Mouse (Mus musculus) gastrocnemius, postnatal 14 days (tissue): ENCODE results near the gene Arhgef33. TPM values are rescaled to one million over a fixed set of nuclear protein-coding genes. Genes with fewer than 3 reads are reported as not detected.
"Not testable (repeated sequence)": the region's sequence is repeated elsewhere in the genome, so short reads cannot be mapped to it uniquely, and the experiment has no call there.

Source experiments
- DNase-seq: peaks from one replicate; pipeline ENCODE4 v3.0.0; 2021; ENCODE audit warnings: mixed read lengths
- intact Hi-C: fragments of 180-260 bp; cut with DNase I; formaldehyde crosslinking; loops from one replicate; pipeline ENCODE4 v1.15.1; 2025; ENCODE audit warnings: low total_unique reads
- long read RNA-seq, 2 experiments: library from polyadenylated mRNA; stranded (forward); transcript quantifications; one replicate each; pipeline ENCODE4 v2.0.0; 2021
- total RNA-seq, 2 experiments: library from RNA; stranded (reverse); gene quantifications; 2 replicates each; pipeline ENCODE4 v1.2.3; 2021

Gene Arhgef33
- total RNA-seq, result under 1 TPM in 1 of 2 experiments, not detected in 1; 0.64 TPM
- long read RNA-seq, experiment 1, result 0 reads
- long read RNA-seq, experiment 2, partial matches to known transcripts, result 0 of 1 reads
- long read RNA-seq, experiment 2, other reads (novel, unspliced or antisense), result 0 of 1 reads

- DNase-seq, result no peak
- intact Hi-C loops, result no loop called here
These were observed at the start of gene Arhgef33 for GRCm38 (mm10) chr17:80307251-80307650. TSS of gene Arhgef33 (plus strand) at chr17:80307407.

GRCm38 (mm10) chr17:80267065-80267464 is 40.1 kb upstream of the Arhgef33 start:
- no peak for DNase-seq
- intact Hi-C loops, result no loop called here

DNA sequence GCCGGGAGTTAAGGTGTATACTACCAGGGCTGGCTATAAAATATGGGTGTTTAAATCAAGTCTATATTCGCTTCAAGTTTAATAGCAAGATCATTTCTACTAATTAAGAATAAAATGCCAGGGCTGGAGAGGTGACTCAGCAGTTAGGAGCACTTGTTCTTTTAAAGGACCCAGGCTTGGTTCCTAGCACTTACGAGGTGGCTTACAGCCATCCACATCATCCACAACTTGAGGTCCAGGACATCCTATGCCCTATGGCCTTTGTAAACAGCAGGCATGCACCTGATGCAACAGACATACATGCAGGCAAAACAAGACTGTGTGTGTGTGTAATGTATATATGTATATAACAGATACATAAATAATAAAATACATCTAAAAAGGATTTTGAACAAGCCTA is 39.1 kb upstream of the Arhgef33 start:
- intact Hi-C loops, result no loop called here
- no peak for DNase-seq

DNA sequence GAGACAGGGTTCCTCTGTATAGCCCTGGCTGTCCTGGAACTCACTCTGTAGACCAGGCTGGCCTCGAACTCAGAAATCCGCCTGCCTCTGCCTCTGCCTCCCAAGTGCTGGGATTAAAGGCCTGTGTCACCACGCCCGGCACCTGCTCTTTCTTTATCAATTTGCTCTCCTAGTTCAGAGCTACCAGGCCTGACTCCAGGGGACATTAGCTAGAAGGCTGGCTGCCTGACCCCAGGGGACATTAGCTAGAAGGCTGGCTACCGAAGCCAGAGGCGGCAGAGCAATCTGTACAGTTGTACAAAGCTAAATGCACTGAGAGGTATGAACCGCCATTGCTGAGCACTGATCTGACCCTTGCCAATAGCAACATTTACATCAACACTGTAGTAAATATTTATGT is 36.6 kb upstream of the Arhgef33 start:
- intact Hi-C loops, DNase-seq: not testable (repeated sequence)

DNA sequence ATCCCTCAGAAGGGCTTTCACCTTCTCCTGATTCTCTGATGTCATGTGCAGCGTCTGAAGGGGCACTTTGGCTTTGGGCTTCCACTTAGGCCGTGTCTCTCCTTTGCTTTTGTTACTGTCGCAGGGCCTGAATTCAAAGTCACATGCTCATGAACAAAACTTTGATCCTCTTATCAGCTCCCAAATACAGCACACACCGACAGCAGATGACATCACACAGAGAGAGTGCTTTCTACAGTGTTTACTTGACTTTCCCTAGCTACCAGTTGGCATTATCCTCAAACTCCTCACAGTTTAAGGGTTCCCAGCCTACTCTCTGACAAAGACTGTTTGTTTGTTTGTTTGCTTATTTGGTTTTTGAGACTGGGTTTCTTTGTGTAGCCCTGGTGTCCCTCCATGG is 29.0 kb upstream of the Arhgef33 start:
- no peak for DNase-seq
- intact Hi-C loops, result no loop called here

DNA sequence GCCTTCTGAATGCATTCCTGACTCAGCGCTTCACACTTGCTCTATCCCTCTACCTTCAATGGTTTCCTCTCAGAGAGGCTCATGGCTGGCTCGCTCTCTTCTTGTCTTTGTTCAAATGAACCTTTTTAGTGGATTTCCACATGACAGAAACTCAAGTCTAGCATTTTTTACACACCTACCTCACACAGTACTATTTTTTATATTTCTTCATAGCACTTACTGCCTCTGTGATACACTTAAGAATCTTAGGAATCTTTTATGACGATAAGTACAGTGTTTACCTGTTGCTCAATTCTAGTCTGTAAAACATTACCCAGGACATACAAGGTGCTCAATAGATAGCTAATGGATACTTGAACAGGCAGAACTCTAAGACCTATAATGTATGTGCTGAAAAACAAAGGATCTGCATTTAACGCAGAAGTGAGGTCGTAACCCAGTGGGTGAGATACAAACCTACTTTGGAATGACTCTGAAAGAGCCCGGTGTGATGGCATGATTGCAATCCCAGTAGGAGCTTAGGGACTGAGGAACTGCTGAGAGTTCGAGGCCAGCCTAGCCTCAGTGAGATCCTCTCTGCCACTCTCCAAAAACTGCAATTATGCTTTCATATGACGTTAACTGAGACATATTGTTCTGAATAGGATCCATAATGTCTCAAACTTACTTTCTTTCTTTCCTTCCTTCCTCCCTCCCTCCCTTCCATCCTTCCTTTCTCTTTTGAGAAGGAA is 27.7 kb upstream of the Arhgef33 start:
- intact Hi-C loops, result no loop called here
- no peak for DNase-seq

DNA sequence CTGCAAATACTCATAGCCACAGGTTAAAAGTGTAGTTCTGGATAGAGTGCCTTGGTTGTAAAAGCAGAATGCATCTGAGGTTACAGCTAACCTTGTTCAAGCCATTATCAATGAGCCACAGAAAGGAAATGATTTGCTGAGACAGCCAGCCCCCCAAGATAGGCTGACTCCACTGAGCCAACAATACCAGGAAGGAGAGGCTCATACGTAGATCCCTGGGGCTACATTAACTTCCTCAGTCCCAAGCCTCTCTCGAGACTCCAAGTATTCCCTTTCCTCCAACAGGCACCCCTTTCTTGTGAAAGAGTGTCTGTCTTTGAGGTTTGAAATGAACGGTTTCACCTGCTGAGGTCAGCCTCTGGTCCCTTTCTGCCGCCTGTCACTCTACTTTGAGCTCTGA is 22.8 kb upstream of the Arhgef33 start:
- intact Hi-C loops, result no loop called here
- no peak for DNase-seq

- intact Hi-C loops, result no loop called here
- no peak for DNase-seq
These were observed 19.2 kb upstream of the Arhgef33 start for GRCm38 (mm10) chr17:80288012-80288411.

GRCm38 (mm10) chr17:80289280-80290073 is 17.7 kb upstream of the Arhgef33 start:
- intact Hi-C loops, result loop anchor here (10.0 kb wide), 1 partner anchor 75 kb away; no protein-coding TSS in a partner anchor
- DNase-seq, result no peak

DNA sequence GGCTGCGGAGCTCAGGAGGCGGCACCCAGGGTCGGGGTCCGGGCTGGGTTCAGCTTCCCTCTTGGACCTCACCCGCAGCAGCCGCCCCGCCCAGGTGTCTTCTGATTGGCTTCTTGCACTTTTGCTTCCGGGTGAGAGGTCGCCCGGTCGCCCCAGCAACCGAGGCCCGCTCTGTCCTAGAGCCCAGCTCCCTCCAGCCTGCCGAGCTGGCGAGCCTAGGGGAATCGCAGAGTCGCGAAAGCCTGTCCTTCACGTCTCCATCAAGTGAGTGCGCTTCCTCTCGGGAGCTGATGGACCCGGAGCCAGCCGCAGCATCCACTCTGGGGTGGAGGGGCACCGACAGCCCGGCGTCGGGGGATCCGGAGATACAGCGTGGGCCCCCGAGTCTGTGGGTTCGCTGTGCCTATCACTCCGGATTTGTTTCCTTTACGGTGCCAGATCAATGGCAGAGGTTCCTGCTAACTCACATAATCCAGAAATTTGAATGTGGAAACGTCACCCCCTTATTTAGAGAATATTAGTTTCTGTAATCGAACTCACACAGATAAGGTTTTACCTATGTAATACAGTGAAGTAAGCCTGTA is 17.0 kb upstream of the Arhgef33 start, which contains the start of the genes Morn2 and Dhx57:
TSS of gene Morn2 (plus strand) at position 130 of the 584 bp plus-strand sequence.
TSS of gene Dhx57 (minus strand) at position 403 of the 584 bp plus-strand sequence.
- peak; percentile 99 for DNase-seq
- intact Hi-C loops, result loop anchor here (10.0 kb wide), 1 partner anchor 75 kb away; no protein-coding TSS in a partner anchor

DNA sequence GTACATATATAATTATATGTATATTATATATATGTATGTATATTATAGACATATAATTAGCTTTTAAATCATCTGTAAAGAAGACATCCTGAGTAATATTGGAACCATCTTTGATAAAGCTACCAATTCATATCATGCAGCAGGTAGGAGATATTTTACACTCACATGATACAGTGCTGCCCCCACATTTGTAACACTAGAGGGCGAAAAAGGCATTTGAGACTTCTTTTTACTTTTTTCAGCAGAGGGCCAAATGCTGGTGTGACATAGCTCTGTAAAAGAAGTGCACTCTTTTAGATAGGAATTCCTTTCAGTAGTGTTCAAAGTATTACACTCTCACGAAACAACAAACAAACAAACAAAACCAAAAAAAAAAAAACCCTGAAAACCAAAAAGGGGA is 16.1 kb upstream of the Arhgef33 start:
- no peak for DNase-seq
- intact Hi-C loops, result loop anchor here (10.0 kb wide), 1 partner anchor 74 kb away; no protein-coding TSS in a partner anchor

GRCm38 (mm10) chr17:80295258-80295657 is 11.9 kb upstream of the Arhgef33 start:
- intact Hi-C loops, result loop anchor here (10.0 kb wide), 1 partner anchor 70 kb away; no protein-coding TSS in a partner anchor

GRCm38 (mm10) chr17:80298844-80299243 is 8.4 kb upstream of the Arhgef33 start:
- intact Hi-C loops, result loop anchor here (10.0 kb wide), 1 partner anchor 66 kb away; no protein-coding TSS in a partner anchor

More at GRCm38 (mm10) chr17:80295258-80295657, 11.9 kb upstream of the Arhgef33 start:
- DNase-seq, result no peak

GRCm38 (mm10) chr17:80311761-80312160 is 4.6 kb downstream of the Arhgef33 start:
- DNase-seq, result no peak
- intact Hi-C loops, result no loop called here

More at GRCm38 (mm10) chr17:80298844-80299243, 8.4 kb upstream of the Arhgef33 start:
- no peak for DNase-seq

DNA sequence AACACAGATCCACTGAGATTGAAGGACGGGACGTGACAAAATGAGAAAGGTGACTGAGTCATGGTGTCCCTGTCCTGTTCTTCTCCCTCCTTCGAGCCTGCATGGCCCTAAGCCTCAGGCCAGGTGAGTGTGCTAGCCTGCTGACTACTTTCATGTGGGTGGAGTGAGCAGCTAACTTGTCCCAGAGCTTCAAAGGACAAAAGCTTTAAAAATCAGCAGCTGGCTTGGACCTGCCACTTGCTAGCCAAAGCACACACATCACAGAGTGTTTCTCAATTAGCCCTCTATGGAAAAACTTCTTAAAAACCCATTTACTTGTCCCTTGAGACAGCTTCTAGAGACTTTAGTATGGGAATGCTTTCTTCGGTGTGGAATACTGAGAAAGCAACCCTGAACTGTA is 5.2 kb downstream of the Arhgef33 start:
- intact Hi-C loops, result no loop called here
- DNase-seq, result no peak

DNA sequence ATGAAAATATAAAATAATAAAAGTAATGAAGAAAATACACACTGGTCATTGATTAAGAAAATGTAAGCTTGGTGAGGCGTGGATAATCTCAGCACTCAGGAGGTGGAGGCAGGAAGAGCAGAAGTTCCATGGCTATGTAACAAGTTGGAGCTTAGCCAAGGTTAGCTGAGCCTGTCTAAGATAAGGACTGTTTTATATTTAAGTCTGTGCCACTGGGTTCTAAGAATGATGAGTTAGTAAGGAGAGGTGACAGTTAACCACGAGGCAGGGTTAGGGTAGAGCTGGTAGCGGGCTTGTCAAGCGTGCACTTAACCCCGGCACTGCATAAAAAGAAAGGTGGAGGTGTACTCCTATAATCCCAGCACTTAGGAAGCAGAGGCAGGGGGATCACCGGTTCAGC is 15.0 kb downstream of the Arhgef33 start:
- intact Hi-C loops, result no loop called here

GRCm38 (mm10) chr17:80323015-80323414 is 15.8 kb downstream of the Arhgef33 start:
- intact Hi-C loops, result no loop called here
- DNase-seq, result no peak

More for the DNA sequence above, 15.0 kb downstream of the Arhgef33 start:
- DNase-seq, result no peak

- intact Hi-C loops, result no loop called here
- DNase-seq, result no peak
These were observed 16.5 kb downstream of the Arhgef33 start for GRCm38 (mm10) chr17:80323658-80324057.

DNA sequence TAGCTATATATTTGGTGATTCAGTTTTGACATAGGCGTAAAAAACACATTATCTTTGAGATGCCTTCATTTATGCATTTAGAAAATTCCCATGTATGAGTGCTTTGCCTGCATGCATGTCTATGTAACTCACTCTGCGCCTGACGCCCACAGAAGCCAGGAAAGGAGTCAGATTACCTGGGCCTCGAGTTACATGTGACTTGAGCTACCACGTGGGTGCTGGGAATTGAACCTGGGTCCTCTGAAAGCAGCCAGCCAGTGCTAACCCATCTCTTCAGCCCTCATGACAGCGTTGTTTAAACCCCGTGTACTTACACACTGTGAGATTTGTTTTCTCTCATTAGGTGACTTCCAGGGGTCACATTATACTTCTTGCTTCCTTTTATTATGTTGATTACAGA is 17.3 kb downstream of the Arhgef33 start:
- DNase-seq, result no peak
- intact Hi-C loops, result no loop called here

- intact Hi-C loops, result no loop called here
- no peak for DNase-seq
These were observed 18.2 kb downstream of the Arhgef33 start for GRCm38 (mm10) chr17:80325456-80325855.
